Mouse (Mus musculus): ENCODE measurements around the gene 1810049J17Rik.

DNA sequence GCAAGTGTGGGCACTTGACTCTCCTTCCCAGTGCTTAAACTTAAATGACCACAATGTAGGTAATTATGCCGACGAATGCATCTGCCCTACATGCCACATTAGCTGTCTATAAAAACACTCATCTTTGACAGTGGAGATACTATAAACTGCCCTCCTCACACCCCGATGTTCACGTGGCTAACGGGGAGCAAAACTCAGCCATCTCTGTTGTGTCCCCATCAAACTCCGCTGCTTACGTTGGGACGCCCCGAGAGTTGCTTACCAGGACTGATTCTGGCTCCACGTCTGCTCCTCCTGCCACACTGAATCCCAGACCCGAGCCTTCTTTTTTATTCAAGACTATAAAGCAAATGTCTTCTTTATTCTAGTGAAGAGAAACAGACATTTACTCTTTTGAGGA, 46.7 kb upstream of the 1810049J17Rik start:
- TF ChIP-seq CTCF (IDR thresholded peaks at IDR 0.05; ENCODE audit: control insufficient read depth, insufficient read depth, low read length) (no peak), POLR2A (IDR thresholded peaks at IDR 0.05; ENCODE audit: borderline replicate concordance, control insufficient read depth, low read depth, low read length) (no peak)

Data from bone marrow, adult 2 months (tissue).